Mouse (Mus musculus) heart, postnatal 0 days (tissue): ENCODE data around the gene Sarm1.

Experiments used
- CTCF ChIP-seq: IDR thresholded peaks from 2 replicates; pipeline ENCODE4 v1.5.1; 2016; ENCODE audit warnings: antibody characterized with exemption, control low read depth, low read depth
- EP300 ChIP-seq: IDR thresholded peaks from 2 replicates; pipeline ENCODE4 v1.6.1; 2016; ENCODE audit warnings: antibody characterized with exemption, low read depth

DNA sequence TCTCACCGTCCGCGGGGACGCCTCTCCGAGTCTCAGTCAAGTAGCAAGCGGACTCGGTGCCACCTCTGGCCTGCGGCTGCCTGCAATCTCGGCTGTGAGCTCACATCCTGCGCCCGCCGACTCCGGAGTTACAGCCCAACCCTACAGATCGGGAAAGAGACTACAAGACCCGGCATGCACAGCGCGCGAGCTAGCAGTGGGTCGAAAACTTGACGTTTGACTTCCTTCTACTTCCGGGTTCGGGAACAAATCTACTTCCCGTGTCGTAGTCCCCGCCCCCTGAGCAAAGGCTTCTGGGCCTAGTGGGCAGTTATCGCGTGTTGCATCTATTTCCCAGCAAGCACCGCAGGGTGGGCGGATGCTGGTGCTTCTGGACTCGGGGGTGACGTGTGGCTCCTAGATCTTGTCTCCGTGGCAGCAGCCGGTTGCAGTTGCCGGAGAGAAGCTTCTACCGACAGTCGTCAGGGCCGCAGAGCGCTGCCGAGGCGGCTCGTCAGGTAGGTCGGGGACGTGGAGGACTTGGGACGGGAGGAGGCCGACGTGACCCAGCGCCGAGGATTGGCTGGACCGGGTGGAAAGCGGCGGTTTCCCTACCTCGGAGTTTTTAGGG is 38.6 kb upstream of the Sarm1 start, which contains the start of the genes Tnfaip1 and Ift20:
- TF ChIP-seq CTCF, result no peak
- TF ChIP-seq EP300, result 0 out of 2 replicates have a peak, but pooled peaks have one; percentile 52
